Mouse (Mus musculus) mouse embryonic stem cell (cell line): ENCODE measurements around the gene Atcay.
"Not testable (repeated sequence)": the region's sequence is repeated elsewhere in the genome, so short reads cannot be mapped to it uniquely, and the experiment has no call there.

Experiments used
- in situ Hi-C, 2 experiments: fragments of 300-500 bp; cut with MboI; formaldehyde crosslinking; loops; 1 replicate in 1 of 2; 3 replicates in 1 of 2; pipeline ENCODE4 v1.14.3; 2019 to 2020; ENCODE audit warnings: low sequenced_read_pairs in 2 of 2, low pct_unique_long_range_greater_than_20kb in 1 of 2, mixed read lengths in 1 of 2; ENCODE audit not compliant: unreplicated experiment in 1 of 2

The Atcay gene

GRCm38 (mm10) chr10:81169411-81169900 is 61.2 kb downstream of the Atcay start:
- in situ Hi-C loops, result not testable (repeated sequence)

- in situ Hi-C loops, result no loop called here
These were observed 62.0 kb downstream of the Atcay start for GRCm38 (mm10) chr10:81168521-81169244.

GRCm38 (mm10) chr10:81168087-81168431 is 62.6 kb downstream of the Atcay start:
- in situ Hi-C loops, result no loop called here

GRCm38 (mm10) chr10:81167200-81168086 is 63.2 kb downstream of the Atcay start, which contains the start of gene Pias4:
TSS of gene Pias4 (minus strand) at chr10:81167923.
- in situ Hi-C loops, result no loop called here

- in situ Hi-C loops, result no loop called here
These were observed 65.5 kb downstream of the Atcay start for GRCm38 (mm10) chr10:81165118-81165517.

GRCm38 (mm10) chr10:81162318-81162652 is 68.3 kb downstream of the Atcay start:
- in situ Hi-C loops, result no loop called here

GRCm38 (mm10) chr10:81161602-81162317 is 68.9 kb downstream of the Atcay start:
- in situ Hi-C loops, result no loop called here

GRCm38 (mm10) chr10:81154736-81155135 is 75.9 kb downstream of the Atcay start:
- in situ Hi-C loops, result no loop called here
